Mouse (Mus musculus) neural tube, embryonic 11.5 days (tissue): ENCODE data around the gene St7. TPM values are rescaled to one million over a fixed set of nuclear protein-coding genes. Genes with fewer than 3 reads are reported as not detected.

Source experiments
- ATAC-seq: fragments of 200-750 bp; cut with Nextera tagmentation; 2 replicates; pipeline ENCODE4 v1.8.0; 2017; ENCODE audit warnings: moderate number of reproducible peaks, mild to moderate bottlenecking, moderate TSS enrichment, moderate library complexity; ENCODE audit not compliant: insufficient read depth, low FRiP score, low TSS enrichment
- DNase-seq: peaks from one replicate; pipeline ENCODE4 v3.0.0-alpha.2; 2015; ENCODE audit warnings: low spot score
- H3K27ac ChIP-seq: fragments of 300-500 bp; sonication (generic); 2 replicates; pipeline ENCODE4 v1.5.1; 2014; ENCODE audit warnings: low read depth, mild to moderate bottlenecking, low read length
- H3K27me3 ChIP-seq: fragments of 300-500 bp; sonication (generic); 2 replicates; pipeline ENCODE4 v1.6.1; 2014; ENCODE audit warnings: mild to moderate bottlenecking, low read length, mixed read lengths; ENCODE audit not compliant: control insufficient read depth, insufficient read depth
- H3K36me3 ChIP-seq: fragments of 300-500 bp; sonication (generic); 2 replicates; pipeline ENCODE4 v1.6.1; 2014; ENCODE audit warnings: mild to moderate bottlenecking, low read length, moderate library complexity, mixed read lengths; ENCODE audit not compliant: control insufficient read depth, insufficient read depth
- H3K4me1 ChIP-seq: fragments of 300-500 bp; sonication (generic); 2 replicates; pipeline ENCODE4 v1.6.1; 2014; ENCODE audit warnings: low read length, mixed read lengths; ENCODE audit not compliant: control insufficient read depth, insufficient read depth
- H3K4me2 ChIP-seq: fragments of 300-500 bp; sonication (generic); 2 replicates; pipeline ENCODE4 v1.6.1; 2014; ENCODE audit warnings: low read depth, mild to moderate bottlenecking, moderate library complexity
- H3K4me3 ChIP-seq: fragments of 300-500 bp; sonication (generic); 2 replicates; pipeline ENCODE4 v1.5.1; 2014; ENCODE audit warnings: low read depth, low read length
- H3K9ac ChIP-seq: fragments of 300-500 bp; sonication (generic); 2 replicates; pipeline ENCODE4 v1.6.1; 2014; ENCODE audit warnings: mild to moderate bottlenecking, low read length
- H3K9me3 ChIP-seq: fragments of 300-500 bp; sonication (generic); 2 replicates; pipeline ENCODE4 v1.6.1; 2016; ENCODE audit warnings: low read length; ENCODE audit not compliant: control insufficient read depth
- WGBS: fragments of 180-500 bp; shearing (Covaris S2); extraction: QIAGEN DNeasy Blood & Tissue Kit; methylation state at CpG from one replicate; pipeline ENCODE4 v1.1.7; 2014; 5-methylcytosine and 5-hydroxymethylcytosine counted together
- polyA plus RNA-seq: library from polyadenylated mRNA; unstranded; fragments of >200 nt; fragmentation: Nextera tagmentation; extraction: Ambion mirVana; gene quantifications from 2 replicates; pipeline ENCODE4 v1.2.1, GENCODE M21; 2014

The St7 gene
- polyA plus RNA-seq, 1 experiment from 2014 or later: 41.8 TPM

- Histone ChIP-seq H3K4me2 (no peak overlapping the region), H3K9ac (no peak overlapping the region), H3K27me3 (no peaks in the 10 kb centered on the region), H3K36me3 (no peaks in the 10 kb centered on the region), H3K27ac (no peak overlapping the region), H3K4me3 (no peak overlapping the region), H3K4me1 (peaks cover 7% of the 10 kb centered on the region), H3K9me3 (no peaks in the 10 kb centered on the region)
- DNase-seq: no peak
- ATAC-seq: no peak
- WGBS: 77% methylated on average over 9 of the region's 9 CpGs
Measured at GRCm38 (mm10) chr6:17763963-17764659, 71.4 kb downstream of the St7 start.

- 47% methylated on average over 2 of the region's 2 CpGs for WGBS
- DNase-seq (no peak), ATAC-seq (peak; percentile 53; the same call in 1 of the 2 replicates)
Measured at GRCm38 (mm10) chr6:17764660-17764998, 71.9 kb downstream of the St7 start.

GRCm38 (mm10) chr6:17769972-17770644 is 77.4 kb downstream of the St7 start:
- ATAC-seq (no peak), DNase-seq (no peak)
- Histone ChIP-seq H3K36me3 (no peaks in the 10 kb centered on the region), H3K27ac (no peak overlapping the region), H3K9ac (no peak overlapping the region), H3K9me3 (no peaks in the 10 kb centered on the region), H3K4me3 (no peak overlapping the region), H3K4me2 (no peak overlapping the region), H3K4me1 (0 out of 2 replicates have a peak, but pooled peaks cover 5% of the 10 kb centered on the region), H3K27me3 (no peaks in the 10 kb centered on the region)
- WGBS: 73% methylated on average over 9 of the region's 9 CpGs

More at GRCm38 (mm10) chr6:17764660-17764998, 71.9 kb downstream of the St7 start:
- Histone ChIP-seq H3K36me3 (no peaks in the 10 kb centered on the region), H3K4me1 (peaks cover 7% of the 10 kb centered on the region), H3K27me3 (no peaks in the 10 kb centered on the region), H3K4me2 (no peak overlapping the region), H3K9me3 (no peaks in the 10 kb centered on the region), H3K4me3 (no peak overlapping the region), H3K27ac (no peak overlapping the region), H3K9ac (no peak overlapping the region)

GRCm38 (mm10) chr6:17770645-17771345 is 78.1 kb downstream of the St7 start:
- DNase-seq: no peak
- H3K4me2 ChIP-seq: no peak overlapping the region

GRCm38 (mm10) chr6:17771456-17771855 is 78.7 kb downstream of the St7 start:
- H3K9ac ChIP-seq: no peak overlapping the region
- H3K9me3 ChIP-seq: no peaks in the 10 kb centered on the region
- 0 out of 2 replicates have a peak, but pooled peaks cover 5% of the 10 kb centered on the region for H3K4me1 ChIP-seq
- no peak for ATAC-seq
- no peak overlapping the region for H3K27ac ChIP-seq
- H3K4me2 ChIP-seq: no peak overlapping the region
- H3K27me3 ChIP-seq: no peaks in the 10 kb centered on the region
- H3K4me3 ChIP-seq: no peak overlapping the region
- no peak for DNase-seq
- no peaks in the 10 kb centered on the region for H3K36me3 ChIP-seq
- WGBS: 79% methylated on average over 1 of the region's 1 CpGs

More at GRCm38 (mm10) chr6:17770645-17771345, 78.1 kb downstream of the St7 start:
- no peak overlapping the region for H3K27ac ChIP-seq
- no peaks in the 10 kb centered on the region for H3K36me3 ChIP-seq
- H3K4me1 ChIP-seq: 0 out of 2 replicates have a peak, but pooled peaks cover 5% of the 10 kb centered on the region
- 34% methylated on average over 8 of the region's 8 CpGs for WGBS
- no peak overlapping the region for H3K9ac ChIP-seq
- H3K4me3 ChIP-seq: no peak overlapping the region
- no peak for ATAC-seq
- H3K27me3 ChIP-seq: no peaks in the 10 kb centered on the region
- no peaks in the 10 kb centered on the region for H3K9me3 ChIP-seq

- Histone ChIP-seq H3K4me2 (no peak overlapping the region), H3K4me1 (0 out of 2 replicates have a peak, but pooled peaks cover 2% of the 10 kb centered on the region), H3K36me3 (no peaks in the 10 kb centered on the region), H3K4me3 (no peak overlapping the region), H3K27ac (no peak overlapping the region), H3K9me3 (no peaks in the 10 kb centered on the region), H3K9ac (no peak overlapping the region), H3K27me3 (no peaks in the 10 kb centered on the region)
- no peak for DNase-seq
- no peak for ATAC-seq
- 84% methylated on average over 3 of the region's 3 CpGs for WGBS
Measured at GRCm38 (mm10) chr6:17772514-17772913, 79.8 kb downstream of the St7 start.

GRCm38 (mm10) chr6:17776041-17776440 is 83.3 kb downstream of the St7 start:
- no peak overlapping the region for H3K4me3 ChIP-seq
- H3K4me2 ChIP-seq: no peak overlapping the region
- no peak overlapping the region for H3K9ac ChIP-seq
- whole genome bisulfite sequencing: 78% methylated on average over 7 of the region's 7 CpGs
- H3K36me3 ChIP-seq: no peaks in the 10 kb centered on the region
- no peaks in the 10 kb centered on the region for H3K4me1 ChIP-seq
- no peak overlapping the region for H3K27ac ChIP-seq
- H3K9me3 ChIP-seq: no peaks in the 10 kb centered on the region
- no peak for DNase-seq
- no peaks in the 10 kb centered on the region for H3K27me3 ChIP-seq
- no peak for ATAC-seq

- Histone ChIP-seq H3K9me3 (no peaks in the 10 kb centered on the region), H3K4me3 (no peak overlapping the region), H3K4me2 (no peak overlapping the region), H3K36me3 (no peaks in the 10 kb centered on the region), H3K27me3 (no peaks in the 10 kb centered on the region), H3K9ac (no peak overlapping the region), H3K27ac (no peak overlapping the region), H3K4me1 (no peaks in the 10 kb centered on the region)
- no peak for DNase-seq
- 93% methylated on average over 6 of the region's 6 CpGs for WGBS
- no peak for ATAC-seq
Measured at GRCm38 (mm10) chr6:17777018-17777799, 84.5 kb downstream of the St7 start.
